Mouse (Mus musculus) monocyte, adult 2 months (primary cell): Measurements from ENCODE around the gene Olfr1358.

ENCODE experiments used
- DNase-seq, 2 experiments: peaks; one replicate each; pipeline ENCODE4 v3.0.0; 2022; ENCODE audit warnings: low spot score in 2 of 2, low read depth in 1 of 2

Gene Olfr1358

GRCm38 (mm10) chr10:78569191-78569590 is 52.0 kb downstream of the Olfr1358 start:
- no peak for DNase-seq

GRCm38 (mm10) chr10:78569686-78570085 is 52.5 kb downstream of the Olfr1358 start:
- no peak for DNase-seq
